Mouse (Mus musculus): ENCODE results near the gene Ppp1r9a. TPM values are rescaled to one million over a fixed set of nuclear protein-coding genes. Genes with fewer than 3 reads are reported as not detected.

Ppp1r9a gene
- total and polyA plus RNA-seq, 3 experiments = 0.03 TPM; not detected in 2

GRCm38 (mm10) chr6:4899906-4900305 lies 2.8 kb upstream of the Ppp1r9a start:
- Histone ChIP-seq H3K4me1 (ENCODE audit: control insufficient read depth in 1 of 2, insufficient read depth in 2 of 2, low read length in 2 of 2) (no peaks in the 10 kb centered on the region), H3K27ac (ENCODE audit: control insufficient read depth, low read depth, low read length) (no peak overlapping the region), H3K4me3 (ENCODE audit: control insufficient read depth in 1 of 2, insufficient read depth in 1 of 2, low read depth in 2 of 2, low read length in 2 of 2) (no peak overlapping the region), H3K27me3 (ENCODE audit: control insufficient read depth in 1 of 2, insufficient read depth in 2 of 2, low read length in 2 of 2) (peaks cover 0 to 2% of the 10 kb centered on the region in 2 experiments; a peak in 2 of 4 replicates), H3K36me3 (ENCODE audit: control insufficient read depth in 1 of 2, insufficient read depth in 2 of 2, low read length in 2 of 2) (no peaks in the 10 kb centered on the region), H3K9me3 (replicated peaks; ENCODE audit: insufficient read depth, low read length) (no peaks in the 10 kb centered on the region), H3K9ac (ENCODE audit: control insufficient read depth, low read depth, low read length, poor library complexity, severe bottlenecking) (no peak overlapping the region), H3K79me2 (ENCODE audit: control insufficient read depth, insufficient read depth, low read length, poor library complexity) (no peaks in the 10 kb centered on the region)
- DNase-seq (ENCODE audit: low read depth, low spot score) = no peak
- TF ChIP-seq UBTF (IDR thresholded peaks at IDR 0.05; ENCODE audit: borderline replicate concordance, insufficient read depth, low read depth, low read length) (no peak), MAZ (IDR thresholded peaks at IDR 0.05; ENCODE audit: low read depth, low read length) (no peak), MAFK (IDR thresholded peaks at IDR 0.05; ENCODE audit: borderline replicate concordance, low read depth, low read length) (no peak), MYC (IDR thresholded peaks at IDR 0.05; ENCODE audit: low read depth, low read length) (no peak), MYB (IDR thresholded peaks at IDR 0.05; ENCODE audit: low read depth, low read length) (no peak), POLR2AphosphoS2 (IDR thresholded peaks at IDR 0.05; ENCODE audit: low read length) (no peak)

- no peak overlapping the region for H3K9ac ChIP-seq (ENCODE audit: control insufficient read depth, low read depth, low read length, poor library complexity, severe bottlenecking)
- H3K79me2 ChIP-seq (ENCODE audit: control insufficient read depth, insufficient read depth, low read length, poor library complexity) = no peaks in the 10 kb centered on the region
- H3K36me3 ChIP-seq (ENCODE audit: control insufficient read depth in 1 of 2, insufficient read depth in 2 of 2, low read length in 2 of 2) = no peaks in the 10 kb centered on the region
- no peaks in the 10 kb centered on the region for H3K4me1 ChIP-seq (ENCODE audit: control insufficient read depth in 1 of 2, insufficient read depth in 2 of 2, low read length in 2 of 2)
- DNase-seq (ENCODE audit: low read depth, low spot score) = no peak
- peaks cover 0 to 2% of the 10 kb centered on the region in 2 experiments; a peak in 2 of 4 replicates for H3K27me3 ChIP-seq (ENCODE audit: control insufficient read depth in 1 of 2, insufficient read depth in 2 of 2, low read length in 2 of 2)
- H3K9me3 ChIP-seq (replicated peaks; ENCODE audit: insufficient read depth, low read length) = no peaks in the 10 kb centered on the region
- H3K4me3 ChIP-seq (ENCODE audit: control insufficient read depth in 1 of 2, insufficient read depth in 1 of 2, low read depth in 2 of 2, low read length in 2 of 2) = no peak overlapping the region
- H3K27ac ChIP-seq (ENCODE audit: control insufficient read depth, low read depth, low read length) = no peak overlapping the region
- no peak for TF ChIP-seq TBP (IDR thresholded peaks at IDR 0.05; ENCODE audit: low read depth, low read length)
- no peak for TF ChIP-seq MAZ (IDR thresholded peaks at IDR 0.05; ENCODE audit: low read depth, low read length)
- TF ChIP-seq MYB (IDR thresholded peaks at IDR 0.05; ENCODE audit: low read depth, low read length) = no peak
- TF ChIP-seq POLR2AphosphoS5 (IDR thresholded peaks at IDR 0.05; ENCODE audit: borderline replicate concordance, low read depth, low read length) = no peak
- no peak for TF ChIP-seq RCOR1 (IDR thresholded peaks at IDR 0.05; ENCODE audit: low read depth, low read length)
- no peak for TF ChIP-seq HCFC1 (IDR thresholded peaks at IDR 0.05; ENCODE audit: low read depth, low read length)
- TF ChIP-seq GABPA (IDR thresholded peaks at IDR 0.05; ENCODE audit: low read depth, low read length) = no peak
- TF ChIP-seq TAL1 (IDR thresholded peaks at IDR 0.05; ENCODE audit: low read length) = no peak
- no peak for TF ChIP-seq MEF2A (IDR thresholded peaks at IDR 0.05; ENCODE audit: extremely low read depth, insufficient replicate concordance, low read depth, low read length, poor library complexity, severe bottlenecking)
- TF ChIP-seq MAX (IDR thresholded peaks at IDR 0.05; ENCODE audit: low read length) = no peak
- TF ChIP-seq NELFE (IDR thresholded peaks at IDR 0.05; ENCODE audit: low read depth, low read length) = no peak
- TF ChIP-seq SMC3 (IDR thresholded peaks at IDR 0.05; ENCODE audit: low read depth, low read length) = no peak
- no peak for TF ChIP-seq ZNF384 (IDR thresholded peaks at IDR 0.05; ENCODE audit: low read depth, low read length)
- no peak for TF ChIP-seq EP300 (IDR thresholded peaks at IDR 0.05; ENCODE audit: low read depth in 1 of 2, low read length in 2 of 2)
- no peak for TF ChIP-seq MYC (IDR thresholded peaks at IDR 0.05; ENCODE audit: low read depth, low read length)
Measured at GRCm38 (mm10) chr6:4903325-4904054, 773 bp downstream of the Ppp1r9a start.
